Mouse (Mus musculus) kidney, adult 2 months (tissue): ENCODE measurements around the gene Kmt2b.

Experiments
- CTCF ChIP-seq: fragments of 200-500 bp; conservative IDR thresholded peaks from 2 replicates; pipeline ENCODE4 v1.5.1; 2011; ENCODE audit warnings: low read depth, mild to moderate bottlenecking, control low read depth, low read length, moderate library complexity, mixed read lengths; ENCODE audit not compliant: insufficient read depth, insufficient read length
- POLR2A ChIP-seq: fragments of 200-500 bp; IDR thresholded peaks from one replicate; pipeline ENCODE4 v1.6.1; 2011; ENCODE audit warnings: low read depth, low read length, control low read depth

DNA sequence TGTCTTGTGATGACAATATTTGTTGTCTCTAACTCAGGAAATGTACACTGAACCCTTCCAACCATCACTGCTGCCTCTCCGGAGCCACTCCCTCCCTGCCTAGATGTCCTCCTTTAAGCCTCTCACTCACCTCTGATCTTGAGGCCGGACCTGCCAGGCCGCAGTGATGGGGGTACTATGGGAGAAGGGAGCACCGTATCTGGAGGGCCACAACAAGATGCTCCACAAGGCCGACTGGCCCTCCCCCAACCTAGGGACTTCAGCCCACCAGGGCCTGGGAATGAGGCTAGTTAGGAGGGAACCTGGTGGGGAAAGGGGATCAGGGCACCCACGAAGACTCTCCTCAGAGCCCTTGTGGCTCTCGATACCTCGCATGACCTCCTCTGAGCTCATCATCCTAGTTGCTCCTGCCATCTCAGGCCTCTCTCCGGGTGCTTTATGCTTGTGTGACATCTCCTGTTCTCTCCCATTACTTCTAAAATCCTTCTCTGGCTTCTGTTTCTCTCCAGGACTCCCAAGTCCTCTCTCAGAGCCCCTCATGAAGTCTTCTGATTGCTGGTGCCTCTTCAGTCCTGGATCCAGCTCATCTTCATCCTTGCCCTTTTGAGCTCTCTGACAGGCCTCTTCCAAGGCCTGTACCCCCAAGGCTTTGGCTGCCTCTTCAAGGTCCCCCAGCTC, 2.5 kb upstream of the Kmt2b start:
- TF ChIP-seq POLR2A: no peak
- no peak for TF ChIP-seq CTCF
